Mouse (Mus musculus): ENCODE results near the gene Jkamp. TPM values are rescaled to one million over a fixed set of nuclear protein-coding genes. Genes with fewer than 3 reads are reported as not detected.

The Jkamp gene
- polyA plus RNA-seq, 1 experiment from 2014 or later = 74.7 TPM

- Histone ChIP-seq H3K4me1 (no peaks in the 10 kb centered on the region), H3K9ac (no peak overlapping the region), H3K4me3 (no peak overlapping the region), H3K27me3 (no peaks in the 10 kb centered on the region), H3K9me3 (no peaks in the 10 kb centered on the region), H3K27ac (no peak overlapping the region), H3K4me2 (no peak overlapping the region), H3K36me3 (no peaks in the 10 kb centered on the region)
- 88% methylated on average over 1 of the region's 1 CpGs for WGBS
- ATAC-seq (ENCODE audit: insufficient number of reproducible peaks, low FRiP score, low TSS enrichment, low read depth) = no peak
Observed at GRCm38 (mm10) chr12:72057780-72058179, 27.6 kb upstream of the Jkamp start.

GRCm38 (mm10) chr12:72069626-72070326 lies 15.6 kb upstream of the Jkamp start:
- Histone ChIP-seq H3K36me3 (peaks cover 7% of the 10 kb centered on the region), H3K4me1 (peaks cover 15% of the 10 kb centered on the region), H3K27me3 (peaks cover 33% of the 10 kb centered on the region), H3K9me3 (no peaks in the 10 kb centered on the region), H3K4me3 (peak overlapping the region; percentile 65), H3K4me2 (peak overlapping the region; percentile 99), H3K9ac (peak overlapping the region; percentile 11; the same call in 1 of the 2 replicates), H3K27ac (no peak overlapping the region)
- 7% methylated on average over 40 of the region's 40 CpGs for WGBS
- ATAC-seq (ENCODE audit: insufficient number of reproducible peaks, low FRiP score, low TSS enrichment, low read depth) = no peak; the same call in 1 of the 2 replicates

GRCm38 (mm10) chr12:72070327-72071269 lies 14.8 kb upstream of the Jkamp start, which contains the start of gene Gpr135:
Gene Gpr135 (minus strand): TSS chr12:72071125.
- under 1% methylated on average over 94 of the region's 94 CpGs for WGBS
- H3K27ac ChIP-seq = no peak within 1 kb of the TSS
- peaks cover 33% of the 10 kb centered on the region for H3K27me3 ChIP-seq

GRCm38 (mm10) chr12:72078248-72078647 lies 7.1 kb upstream of the Jkamp start:
- H3K9me3 ChIP-seq = no peaks in the 10 kb centered on the region
- H3K27me3 ChIP-seq = no peaks in the 10 kb centered on the region
- WGBS = 93% methylated on average over 3 of the region's 3 CpGs
- no peak overlapping the region for H3K27ac ChIP-seq
- no peak for ATAC-seq (ENCODE audit: insufficient number of reproducible peaks, low FRiP score, low TSS enrichment, low read depth)
- peaks cover 9% of the 10 kb centered on the region; the same call in 1 of the 2 replicates for H3K4me1 ChIP-seq
- no peak overlapping the region for H3K4me3 ChIP-seq
- no peak overlapping the region for H3K9ac ChIP-seq
- H3K36me3 ChIP-seq = peaks cover 14% of the 10 kb centered on the region
- H3K4me2 ChIP-seq = no peak overlapping the region

More at GRCm38 (mm10) chr12:72070327-72071269, 14.8 kb upstream of the Jkamp start, which contains the start of gene Gpr135:
- Histone ChIP-seq H3K36me3 (peaks cover 8% of the 10 kb centered on the region), H3K9me3 (no peaks in the 10 kb centered on the region), H3K4me3 (peak within 1 kb of the TSS; percentile 65), H3K4me1 (peaks cover 15% of the 10 kb centered on the region), H3K9ac (peak within 1 kb of the TSS; percentile 52), H3K4me2 (peak within 1 kb of the TSS; percentile 99)
- ATAC-seq (ENCODE audit: insufficient number of reproducible peaks, low FRiP score, low TSS enrichment, low read depth) = peak; percentile 75

- WGBS = 65% methylated on average over 3 of the region's 3 CpGs
- H3K27ac ChIP-seq = no peak overlapping the region
- no peaks in the 10 kb centered on the region for H3K27me3 ChIP-seq
- peaks cover 26% of the 10 kb centered on the region for H3K4me1 ChIP-seq
- H3K36me3 ChIP-seq = peaks cover under 1% of the 10 kb centered on the region; the same call in 1 of the 2 replicates
- ATAC-seq (ENCODE audit: insufficient number of reproducible peaks, low FRiP score, low TSS enrichment, low read depth) = no peak
- peak overlapping the region; percentile 30; the same call in 1 of the 2 replicates for H3K4me2 ChIP-seq
- H3K9ac ChIP-seq = no peak overlapping the region
- H3K4me3 ChIP-seq = peak overlapping the region; percentile 9
- no peaks in the 10 kb centered on the region for H3K9me3 ChIP-seq
Observed at GRCm38 (mm10) chr12:72081961-72082360, 3.4 kb upstream of the Jkamp start.

GRCm38 (mm10) chr12:72082370-72082769 lies 3.0 kb upstream of the Jkamp start:
- no peaks in the 10 kb centered on the region for H3K36me3 ChIP-seq
- H3K4me3 ChIP-seq = peak overlapping the region; percentile 9
- H3K4me2 ChIP-seq = peak overlapping the region; percentile 30
- H3K27me3 ChIP-seq = no peaks in the 10 kb centered on the region
- H3K9me3 ChIP-seq = no peaks in the 10 kb centered on the region
- H3K9ac ChIP-seq = no peak overlapping the region
- no peak for ATAC-seq (ENCODE audit: insufficient number of reproducible peaks, low FRiP score, low TSS enrichment, low read depth)
- no peak overlapping the region for H3K27ac ChIP-seq
- peaks cover 28% of the 10 kb centered on the region for H3K4me1 ChIP-seq
- 22% methylated on average over 18 of the region's 18 CpGs for WGBS

GRCm38 (mm10) chr12:72083265-72083664 lies 2.1 kb upstream of the Jkamp start:
- H3K27ac ChIP-seq = no peak overlapping the region
- H3K4me2 ChIP-seq = no peak overlapping the region
- WGBS = 77% methylated on average over 9 of the region's 9 CpGs
- no peak overlapping the region for H3K4me3 ChIP-seq
- no peak for ATAC-seq (ENCODE audit: insufficient number of reproducible peaks, low FRiP score, low TSS enrichment, low read depth)
- H3K27me3 ChIP-seq = no peaks in the 10 kb centered on the region
- H3K4me1 ChIP-seq = peaks cover 34% of the 10 kb centered on the region
- H3K9me3 ChIP-seq = no peaks in the 10 kb centered on the region
- H3K9ac ChIP-seq = no peak overlapping the region
- no peaks in the 10 kb centered on the region for H3K36me3 ChIP-seq

GRCm38 (mm10) chr12:72084261-72085023 lies 947 bp upstream of the Jkamp start:
- Histone ChIP-seq H3K4me1 (peaks cover 34% of the 10 kb centered on the region), H3K27ac (peak overlapping the region; percentile 82), H3K27me3 (no peaks in the 10 kb centered on the region), H3K9me3 (no peaks in the 10 kb centered on the region), H3K9ac (peak overlapping the region; percentile 44), H3K4me3 (peak overlapping the region; percentile 80), H3K4me2 (peak overlapping the region; percentile 92), H3K36me3 (no peaks in the 10 kb centered on the region)
- 5% methylated on average over 46 of the region's 46 CpGs for WGBS
- no peak for ATAC-seq (ENCODE audit: insufficient number of reproducible peaks, low FRiP score, low TSS enrichment, low read depth)

GRCm38 (mm10) chr12:72085024-72085328 lies 413 bp upstream of the Jkamp start:
- Histone ChIP-seq H3K4me1 (peaks cover 34% of the 10 kb centered on the region), H3K27me3 (no peaks in the 10 kb centered on the region), H3K9ac (peak overlapping the region; percentile 44), H3K36me3 (0 out of 2 replicates have a peak, but pooled peaks cover 2% of the 10 kb centered on the region), H3K9me3 (no peaks in the 10 kb centered on the region), H3K4me3 (peak overlapping the region; percentile 80), H3K4me2 (peak overlapping the region; percentile 92), H3K27ac (peak overlapping the region; percentile 82)
- WGBS = under 1% methylated on average over 31 of the region's 31 CpGs
- ATAC-seq (ENCODE audit: insufficient number of reproducible peaks, low FRiP score, low TSS enrichment, low read depth) = no peak

- H3K4me3 ChIP-seq = peak overlapping the region; percentile 80
- H3K9me3 ChIP-seq = no peaks in the 10 kb centered on the region
- WGBS = under 1% methylated on average over 18 of the region's 18 CpGs
- H3K4me1 ChIP-seq = peaks cover 34% of the 10 kb centered on the region
- H3K4me2 ChIP-seq = peak overlapping the region; percentile 63
- ATAC-seq (ENCODE audit: insufficient number of reproducible peaks, low FRiP score, low TSS enrichment, low read depth) = no peak
- H3K36me3 ChIP-seq = peaks cover 6% of the 10 kb centered on the region; the same call in 1 of the 2 replicates
- H3K27ac ChIP-seq = peak overlapping the region; percentile 96
- peak overlapping the region; percentile 76 for H3K9ac ChIP-seq
- no peaks in the 10 kb centered on the region for H3K27me3 ChIP-seq
Observed at GRCm38 (mm10) chr12:72086166-72086825, 907 bp downstream of the Jkamp start.

- 88% methylated on average over 4 of the region's 4 CpGs for WGBS
- no peak overlapping the region for H3K4me3 ChIP-seq
- no peak overlapping the region for H3K4me2 ChIP-seq
- H3K9ac ChIP-seq = no peak overlapping the region
- no peak for ATAC-seq (ENCODE audit: insufficient number of reproducible peaks, low FRiP score, low TSS enrichment, low read depth)
- peaks cover 15% of the 10 kb centered on the region for H3K4me1 ChIP-seq
- H3K27ac ChIP-seq = no peak overlapping the region
- peaks cover 40% of the 10 kb centered on the region for H3K36me3 ChIP-seq
- H3K27me3 ChIP-seq = no peaks in the 10 kb centered on the region
- no peaks in the 10 kb centered on the region for H3K9me3 ChIP-seq
Observed at GRCm38 (mm10) chr12:72089802-72090201, 4.4 kb downstream of the Jkamp start.
